Mouse (Mus musculus) left cerebral cortex, postnatal 25 days (tissue): ENCODE measurements at regions not wholly inside any gene's neighbourhood (a gene's known extent, or its start where the extent isn't known, plus 50 kb on each side); places are given as distances from the start of the nearest gene placed in this dataset.
A peak's percentile ranks its signal among the peaks of the same experiment; 100 is the strongest.

Source experiments
- DNase-seq, 2 experiments: peaks; one replicate each; pipeline ENCODE4 v3.0.0; 2022; ENCODE audit warnings: low spot score in 2 of 2, mixed read lengths in 1 of 2
- intact Hi-C: fragments of 180-260 bp; cut with DNase I; formaldehyde crosslinking; loops from one replicate; pipeline ENCODE4 v1.15.1; 2025

DNA sequence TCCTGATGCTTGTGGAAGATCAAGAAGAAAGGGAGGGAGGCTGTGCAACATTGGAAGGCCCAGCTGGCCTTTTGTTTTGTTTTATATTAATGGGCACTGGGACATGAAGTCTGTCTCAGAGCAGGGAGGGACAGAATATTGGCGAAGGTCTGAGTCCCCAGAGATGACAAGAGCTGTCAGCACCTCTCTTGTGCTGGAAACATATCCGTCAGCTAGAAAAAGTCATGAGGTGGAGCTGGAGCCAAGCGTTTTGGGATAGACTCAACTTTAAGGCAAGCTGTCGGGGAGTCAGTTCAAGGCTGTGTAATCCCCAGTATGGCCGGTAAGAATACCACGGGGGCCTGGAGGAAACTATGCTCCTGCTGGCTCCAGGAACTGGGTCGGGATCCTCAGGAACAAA, 156.0 kb downstream of the En1 start:
- intact Hi-C loops: no loop called here
- no peak for DNase-seq

DNA sequence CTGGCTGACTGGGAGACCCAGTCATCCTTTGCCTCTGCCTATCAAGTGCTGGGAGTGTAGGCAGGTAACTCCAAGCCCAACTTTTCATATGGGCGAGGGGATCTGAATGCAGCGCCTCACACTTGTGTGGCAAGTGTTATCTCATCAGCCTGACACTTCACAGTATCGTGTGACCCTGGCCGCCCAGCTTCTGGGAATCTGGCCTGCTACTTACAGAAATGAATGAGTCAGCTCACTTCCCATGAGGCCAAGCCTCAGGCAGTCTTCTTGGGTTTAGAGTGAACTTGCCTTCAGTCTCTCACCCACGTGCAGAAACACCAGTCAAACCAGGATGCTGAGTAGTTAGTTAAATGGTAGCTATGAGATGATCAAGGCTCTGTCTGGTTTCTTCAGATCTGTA, 156.5 kb downstream of the En1 start:
- intact Hi-C loops: no loop called here
- no peak for DNase-seq

DNA sequence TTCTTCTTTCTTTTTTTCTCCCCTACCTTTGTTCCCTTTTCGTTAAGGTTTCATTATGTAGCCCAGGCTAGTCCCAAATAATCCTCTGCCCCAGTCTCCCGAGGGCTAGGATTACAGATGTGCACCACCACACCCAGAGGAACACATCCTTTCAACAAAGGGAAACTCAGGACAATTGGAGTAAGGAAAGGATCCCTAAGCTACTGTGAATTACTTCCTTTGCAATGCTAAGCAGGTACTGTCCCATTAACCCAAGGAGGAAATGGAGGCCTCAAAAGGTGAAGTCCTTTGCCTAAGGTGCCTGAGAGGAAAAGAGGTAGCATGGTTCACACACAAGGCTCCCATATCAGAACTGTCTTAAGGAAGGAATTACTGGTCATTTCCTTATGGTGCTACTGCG, 157.2 kb downstream of the En1 start:
- DNase-seq: no peak
- intact Hi-C loops: no loop called here

DNA sequence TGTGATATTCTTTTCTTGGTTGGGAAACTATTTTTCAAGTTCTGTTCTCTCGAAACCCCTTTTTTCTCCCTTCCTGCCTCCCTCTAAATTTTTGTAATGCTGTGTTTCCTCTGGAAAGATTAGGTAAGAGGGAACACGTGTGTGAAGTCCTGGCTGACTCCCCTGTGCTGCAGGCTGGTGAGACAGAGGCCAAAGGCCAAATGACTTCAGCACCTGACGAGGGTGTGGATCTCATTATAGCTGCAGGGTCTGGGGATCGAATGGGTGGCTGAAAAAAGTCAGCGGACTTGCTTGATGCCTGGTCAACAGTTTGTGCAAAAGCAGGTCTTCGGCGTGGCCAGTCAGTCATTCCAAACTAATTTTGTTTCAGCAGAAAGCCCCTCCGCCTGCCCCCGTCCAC, 159.1 kb downstream of the En1 start:
- DNase-seq: no peak
- intact Hi-C loops: no loop called here

DNA sequence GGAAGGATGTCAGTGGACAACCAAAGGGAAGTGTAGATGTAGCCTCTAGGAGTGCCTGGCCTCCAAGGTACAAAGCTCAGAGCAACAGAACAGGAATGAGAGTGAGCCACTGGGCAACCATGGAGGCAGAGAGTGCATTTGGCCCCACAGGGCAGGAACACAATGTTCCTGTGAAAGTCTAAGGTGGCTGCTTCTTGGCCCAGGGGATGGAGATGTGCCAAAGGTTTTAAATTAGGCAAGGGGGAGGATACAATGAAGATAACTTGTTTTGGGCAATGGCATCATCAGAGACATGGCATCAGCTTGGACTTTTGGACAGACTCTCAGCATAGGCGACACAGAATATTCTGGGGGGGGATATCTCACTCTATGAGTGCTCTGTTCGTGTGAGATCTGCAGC, 160.3 kb downstream of the En1 start:
- intact Hi-C loops: no loop called here

DNA sequence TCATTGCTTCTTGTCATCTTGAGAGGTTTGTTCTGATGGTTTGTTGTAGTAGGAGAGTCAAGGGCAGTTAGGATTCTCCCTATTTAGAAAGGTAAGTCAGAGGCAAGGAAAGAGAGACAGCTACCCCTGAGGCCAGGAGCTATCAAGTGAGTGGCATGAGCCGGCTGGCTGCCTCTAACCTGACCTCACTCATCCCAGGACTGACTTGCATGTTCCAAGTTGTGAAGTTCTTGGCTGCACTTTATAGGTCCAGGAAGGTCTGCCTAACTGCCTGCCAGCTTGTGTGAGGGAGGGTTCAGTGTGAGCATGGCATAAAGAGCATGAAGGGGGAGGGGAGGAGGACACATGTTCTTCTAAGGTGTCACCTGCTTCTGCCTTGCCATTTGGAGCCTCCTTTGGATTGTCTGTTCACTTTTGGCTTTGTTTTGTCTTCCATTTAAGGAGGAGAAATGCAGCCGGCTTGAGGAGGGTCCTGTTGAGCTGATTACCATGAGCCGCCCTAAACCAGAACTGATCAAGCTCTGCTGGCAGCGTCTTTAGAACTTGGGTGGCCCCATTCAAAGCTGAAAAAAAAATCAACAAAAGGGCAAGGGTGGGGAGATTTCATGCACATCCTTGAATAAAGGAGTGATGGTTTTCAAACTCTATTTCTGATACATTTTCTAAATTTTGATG, 160.8 kb downstream of the En1 start:
- intact Hi-C loops: no loop called here
- no peak for DNase-seq

More for the DNA sequence above, 160.3 kb downstream of the En1 start:
- DNase-seq: no peak

DNA sequence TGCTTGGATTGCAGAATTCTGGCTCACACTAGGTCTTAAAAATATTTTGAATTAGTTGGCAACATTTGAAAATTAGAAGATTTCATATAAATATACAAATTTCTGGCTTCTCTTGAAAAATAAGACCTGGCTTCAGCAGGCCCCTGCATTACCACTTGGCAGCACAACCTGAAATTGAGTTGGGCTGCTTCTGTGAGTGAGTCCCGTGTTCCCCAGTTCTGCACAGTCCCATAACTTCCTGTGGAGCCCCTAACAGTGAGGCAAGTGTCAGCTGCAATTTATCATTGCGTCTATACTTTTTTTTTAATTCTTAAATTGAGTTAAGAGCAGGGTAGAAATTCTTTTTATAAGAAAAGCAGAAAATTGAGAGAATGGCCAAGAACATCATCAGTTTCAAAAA, 164.8 kb downstream of the En1 start:
- intact Hi-C loops: no loop called here

DNA sequence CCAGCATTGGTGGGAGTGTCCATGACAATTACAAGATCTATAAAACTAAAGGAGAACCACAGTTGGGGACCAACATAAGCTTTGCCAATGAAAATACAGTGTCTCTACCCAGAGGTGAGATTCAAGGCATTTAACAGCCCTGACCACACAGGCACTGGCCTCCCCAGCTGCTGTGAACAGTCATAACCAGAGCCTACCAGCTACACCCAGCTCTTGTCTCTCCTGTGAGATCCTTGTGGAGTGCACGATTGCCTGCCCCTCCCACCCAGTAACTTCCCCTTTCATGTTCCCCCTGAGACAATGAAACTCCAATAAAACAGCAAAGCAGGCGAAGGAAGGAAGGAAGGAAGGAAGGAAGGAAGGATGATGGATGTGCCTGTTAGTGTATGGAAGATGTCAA, 169.1 kb downstream of the En1 start:
- intact Hi-C loops: no loop called here
- DNase-seq: no peak

More for the DNA sequence above, 164.8 kb downstream of the En1 start:
- no peak for DNase-seq

DNA sequence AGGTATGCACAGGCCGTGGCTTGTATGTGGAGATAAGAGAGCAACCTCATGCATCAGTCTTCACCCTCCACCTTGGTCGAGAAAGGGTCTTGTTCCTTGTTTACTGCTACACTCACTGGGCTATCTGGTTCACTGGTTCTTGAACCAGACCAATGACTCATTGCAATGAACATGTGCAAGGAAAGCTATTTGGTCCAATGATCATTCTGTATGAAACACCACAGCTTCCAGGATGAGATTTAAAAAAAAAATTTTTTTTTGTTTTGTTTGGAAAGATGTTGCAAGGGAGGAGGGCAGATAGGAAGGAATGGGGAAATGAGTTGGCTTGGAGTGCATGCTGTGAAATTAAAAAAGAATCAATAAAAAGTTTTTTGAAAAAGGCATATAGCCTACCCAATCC, 174.7 kb downstream of the En1 start:
- intact Hi-C loops: no loop called here
- no peak for DNase-seq

DNA sequence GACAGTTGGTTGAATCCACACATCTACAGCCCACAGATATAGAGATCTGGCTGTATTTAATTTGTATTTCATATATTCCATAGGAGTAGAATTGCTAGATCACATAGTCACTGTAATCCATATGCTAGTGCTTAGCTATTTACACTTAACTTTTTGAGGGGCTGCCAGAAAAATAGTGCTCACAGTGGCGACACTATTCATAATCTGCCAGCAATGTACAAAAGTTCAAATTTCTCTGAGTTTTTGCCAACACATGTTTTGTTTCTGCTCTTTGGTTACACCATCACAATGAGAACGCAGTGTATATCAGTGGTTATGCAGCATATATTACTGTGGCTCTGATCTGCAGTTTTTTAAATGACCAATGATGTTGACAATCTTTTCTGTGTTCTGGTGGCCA, 175.2 kb downstream of the En1 start:
- no peak for DNase-seq
- intact Hi-C loops: no loop called here

DNA sequence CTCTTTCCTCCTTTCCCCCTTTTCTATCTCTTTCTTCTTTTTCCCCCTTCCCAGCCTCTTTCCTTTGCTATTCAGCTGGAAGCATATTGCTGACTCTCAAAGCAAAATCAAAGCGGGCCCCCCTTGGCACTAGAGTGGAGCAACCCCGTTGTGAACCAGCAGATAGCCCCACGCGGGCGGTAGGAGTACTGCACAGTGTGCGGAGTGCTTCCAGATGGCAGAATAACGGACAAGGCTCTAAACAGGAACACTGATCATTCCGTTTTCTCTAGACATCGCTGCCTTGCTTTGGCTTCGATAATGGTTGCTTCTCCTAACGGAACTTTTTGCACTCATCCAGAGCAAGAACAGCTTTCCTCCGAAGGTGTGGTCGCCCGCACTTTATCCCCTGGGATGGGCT, 193.0 kb downstream of the En1 start:
- DNase-seq: peak in 1 of 2 experiments; percentile 39
- intact Hi-C loops: no loop called here

DNA sequence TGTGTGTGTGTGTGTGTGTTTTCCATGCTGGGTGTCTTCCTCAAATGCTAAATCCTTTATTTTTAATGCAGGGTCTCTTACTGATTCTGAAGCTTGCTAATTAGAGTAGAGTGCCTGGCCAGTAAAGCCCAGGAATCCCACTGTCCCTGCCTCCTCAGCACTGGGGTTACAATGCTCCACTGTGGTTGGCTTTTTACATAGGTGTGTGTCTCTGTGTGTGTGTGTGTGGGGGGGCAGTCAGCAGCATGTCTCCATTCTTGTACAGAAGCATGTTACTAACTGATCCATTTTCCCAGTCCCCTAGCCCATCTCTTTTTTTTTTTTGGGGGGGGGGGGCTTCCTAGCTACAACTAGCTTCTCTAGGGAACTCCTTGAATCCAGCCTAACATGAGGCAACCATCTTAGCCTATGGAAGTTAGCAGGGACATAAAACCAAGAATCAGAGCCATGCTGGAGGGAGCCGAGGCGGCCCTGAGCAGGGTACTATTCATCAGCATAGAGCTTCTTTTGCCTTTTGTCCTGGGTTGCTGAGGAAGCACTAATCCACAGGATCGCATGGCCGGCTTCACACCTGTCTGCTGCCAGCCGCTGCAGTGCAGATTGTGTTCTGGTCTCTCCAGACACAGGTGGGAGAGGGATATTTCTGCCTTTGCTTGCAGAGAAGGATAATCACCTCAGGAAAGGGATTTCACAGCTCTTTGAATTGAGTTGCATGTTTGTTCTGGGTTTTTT, 199.2 kb downstream of the En1 start:
- intact Hi-C loops: no loop called here

DNA sequence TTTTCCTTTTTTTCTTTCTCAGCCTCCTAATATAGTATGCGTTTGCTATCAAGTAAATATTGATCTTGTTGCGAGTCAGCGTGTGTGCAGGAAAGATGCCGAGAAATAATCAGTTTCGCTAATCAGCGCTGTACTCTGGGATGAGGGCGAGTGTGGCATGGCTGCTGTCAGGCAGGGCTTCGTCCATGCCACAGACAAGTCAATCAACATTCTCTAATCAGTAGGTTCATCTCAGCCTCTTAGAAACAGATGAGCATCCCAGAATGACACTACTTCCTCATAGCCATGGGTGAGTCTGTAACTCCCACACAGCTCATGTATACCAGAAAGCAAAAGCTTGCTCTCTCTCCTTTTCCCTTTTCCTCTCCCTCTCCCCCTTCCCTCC, 199.8 kb downstream of the En1 start:
- DNase-seq: no peak
- intact Hi-C loops: no loop called here

More for the DNA sequence above, 199.2 kb downstream of the En1 start:
- DNase-seq: no peak

DNA sequence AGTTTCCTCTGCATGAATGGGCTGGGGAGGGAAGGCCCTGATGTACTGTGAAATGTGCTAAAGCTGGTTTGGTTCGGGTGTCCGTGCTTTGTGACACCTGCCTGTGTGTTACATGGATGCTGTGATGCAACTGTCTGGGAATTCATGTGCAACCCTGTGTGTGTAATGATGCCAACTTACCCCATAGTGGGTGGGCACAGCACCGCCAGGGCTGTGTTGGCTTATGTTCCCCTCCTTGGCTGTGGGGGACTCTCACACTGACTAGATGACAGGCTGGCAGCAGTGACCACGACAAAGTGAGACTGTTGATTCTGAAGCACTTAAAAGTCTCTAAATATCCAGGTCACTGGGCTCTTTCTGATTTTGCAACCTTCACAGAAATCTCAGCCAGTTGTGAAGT, 212.2 kb downstream of the En1 start:
- no peak for DNase-seq
- intact Hi-C loops: no loop called here

DNA sequence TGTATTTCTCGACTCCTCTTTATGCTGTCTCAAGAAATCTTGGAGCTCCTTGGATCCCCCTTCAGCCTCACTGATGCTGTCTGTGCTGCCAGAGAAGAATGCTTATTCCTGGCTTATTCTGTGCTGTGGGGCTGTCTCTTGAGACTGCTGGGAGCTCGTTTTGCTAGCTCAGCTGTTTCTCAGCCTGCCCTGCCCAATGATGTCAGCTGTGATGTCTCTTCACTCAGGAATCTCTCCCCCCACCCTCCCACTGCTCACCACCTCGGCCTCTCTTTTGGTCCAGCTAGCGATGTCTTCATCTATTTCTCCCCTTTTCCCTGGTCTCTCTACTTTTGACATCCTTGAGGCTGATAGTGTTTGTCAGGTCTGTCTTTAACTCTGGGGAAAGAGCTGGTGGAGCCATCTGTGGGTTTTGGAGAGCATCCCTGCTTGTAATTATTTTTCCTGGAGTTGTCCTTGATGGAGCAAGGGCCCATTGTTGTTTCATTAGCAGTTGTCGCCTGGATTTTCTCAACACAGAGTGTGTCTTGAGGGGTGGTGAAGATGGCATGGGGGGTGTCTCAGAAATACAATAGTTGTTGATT, 214.1 kb downstream of the En1 start:
- no peak for DNase-seq
- intact Hi-C loops: no loop called here

DNA sequence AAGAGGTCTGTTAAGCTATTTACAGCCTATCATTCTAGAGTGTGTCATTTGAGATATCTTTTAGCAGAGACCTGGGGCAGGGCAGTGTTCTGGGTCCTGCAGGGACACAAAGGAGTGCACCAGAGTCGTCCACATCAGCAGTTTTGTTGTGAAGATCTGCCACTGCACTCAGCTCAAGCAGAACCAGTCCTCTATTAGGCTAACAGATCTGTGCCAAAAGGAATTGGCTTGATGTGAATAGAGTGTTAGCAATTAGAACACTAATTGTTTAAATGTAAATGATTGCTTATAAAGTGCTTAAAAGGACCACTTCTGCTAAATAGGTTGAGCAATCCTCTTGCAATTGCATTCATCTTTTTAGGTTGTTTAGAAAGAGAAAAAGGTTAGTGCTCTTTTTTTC, 215.3 kb downstream of the En1 start:
- peak in 1 of 2 experiments; percentile 14 for DNase-seq
- intact Hi-C loops: no loop called here

DNA sequence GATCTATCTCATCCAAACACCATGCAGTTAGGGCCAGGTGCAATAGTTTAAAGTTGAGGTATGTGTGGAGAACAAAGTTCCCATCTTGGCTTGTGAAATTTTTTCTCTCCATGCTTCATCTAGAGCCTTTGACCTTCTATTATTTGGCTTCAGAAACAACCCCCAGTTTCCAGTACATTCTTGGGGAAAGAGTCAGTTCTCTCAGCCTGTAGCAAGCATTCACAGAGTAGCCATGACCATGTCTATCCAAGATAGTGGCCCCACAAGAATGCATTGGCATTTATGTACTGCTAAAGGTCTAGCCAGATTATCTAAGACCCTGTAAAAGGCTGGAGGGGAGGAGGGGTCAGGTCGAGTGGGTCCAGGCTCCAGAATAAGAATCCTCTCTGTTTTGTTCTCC, 229.8 kb downstream of the En1 start:
- no peak for DNase-seq
- intact Hi-C loops: no loop called here

DNA sequence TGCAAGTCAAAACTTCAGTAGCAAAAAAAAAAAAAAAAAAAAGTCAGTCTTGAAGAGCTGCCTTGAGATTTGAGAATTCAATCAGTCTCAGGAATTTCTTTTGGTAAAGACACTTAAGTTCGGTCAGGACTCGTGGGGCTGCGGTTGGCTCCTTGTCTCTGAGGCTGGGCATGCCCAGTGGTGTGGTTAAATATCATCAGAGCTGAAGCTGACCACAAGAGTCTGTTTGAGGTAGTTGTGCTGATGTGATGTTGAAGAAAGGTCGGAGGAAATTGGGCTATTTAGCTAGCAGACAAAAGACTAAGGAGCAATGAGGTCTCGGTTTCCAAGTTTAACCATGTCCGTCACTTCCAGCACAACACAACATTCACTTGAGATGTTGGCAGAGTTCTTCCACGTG, 240.4 kb downstream of the En1 start:
- intact Hi-C loops: no loop called here
- no peak for DNase-seq

DNA sequence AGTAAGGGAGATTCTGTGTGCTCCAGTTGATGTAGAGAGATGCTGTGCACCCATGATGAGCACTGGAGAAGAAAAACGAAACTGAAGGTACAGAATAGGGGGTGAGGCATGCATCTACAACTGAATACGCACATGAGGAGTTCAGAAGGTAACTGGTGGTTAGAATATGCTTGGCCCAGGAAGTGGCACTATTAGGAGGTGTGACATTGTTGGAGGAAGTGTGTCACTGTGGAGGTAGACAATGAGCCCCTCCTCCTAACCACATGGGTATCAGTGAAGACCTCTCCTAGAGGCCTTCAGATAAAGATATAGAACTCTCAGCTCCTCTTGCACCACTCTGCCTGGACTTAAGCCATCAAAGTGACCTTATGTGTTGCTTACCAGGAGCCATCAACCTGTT, 243.9 kb downstream of the En1 start:
- intact Hi-C loops: no loop called here
- no peak for DNase-seq

DNA sequence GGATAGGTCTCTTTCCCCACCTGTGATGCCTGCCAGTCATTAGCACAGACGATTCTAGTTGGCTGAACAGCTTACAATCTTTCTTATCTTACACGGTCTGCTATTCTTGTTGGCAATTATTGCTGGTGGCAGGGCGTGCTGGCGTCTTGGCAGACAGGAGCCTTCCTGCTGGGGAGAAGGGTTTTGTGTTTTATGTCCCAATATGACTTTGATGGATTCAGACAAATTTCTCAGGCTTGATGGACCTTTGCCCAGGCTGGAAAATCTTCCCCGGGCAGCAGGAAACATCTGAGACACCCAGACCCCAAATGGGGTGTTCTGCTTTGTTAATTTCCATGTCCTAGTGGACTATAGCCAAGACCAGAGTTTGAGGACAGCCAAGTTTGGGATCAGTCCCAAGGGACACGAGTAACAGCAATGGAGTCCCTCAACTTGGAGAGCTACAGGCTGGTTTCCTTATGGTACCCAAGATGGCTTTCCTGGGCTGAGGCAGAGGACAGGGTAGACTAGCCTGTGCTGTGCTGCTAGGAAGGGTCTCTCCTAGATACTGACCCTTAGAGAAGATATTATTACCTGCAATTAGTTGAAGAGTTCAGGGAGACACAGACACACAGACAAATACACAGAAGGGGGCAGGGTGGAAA, 249.8 kb downstream of the En1 start:
- DNase-seq: no peak
- intact Hi-C loops: no loop called here

DNA sequence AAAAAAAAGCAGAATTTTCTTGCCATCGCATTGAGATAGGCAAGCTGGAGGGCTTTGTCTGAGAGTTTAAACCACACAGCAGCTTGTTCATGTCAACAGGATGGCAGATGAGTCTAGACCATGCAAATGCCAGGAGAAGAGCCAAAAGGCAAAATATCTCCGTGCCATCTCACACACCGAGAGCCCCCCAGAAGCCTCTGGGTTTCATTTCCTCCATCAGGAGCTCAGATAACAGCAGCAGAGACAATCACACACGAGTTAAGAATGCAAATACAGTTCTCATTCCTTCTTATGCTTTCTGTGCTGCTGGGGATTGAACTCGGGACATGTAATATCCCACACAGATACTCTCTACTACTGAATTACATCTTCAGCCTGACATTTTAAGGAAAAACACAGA, 255.3 kb downstream of the En1 start:
- intact Hi-C loops: no loop called here
- no peak for DNase-seq
